Mouse (Mus musculus): Measurements from ENCODE around the gene Ccdc188.

Ccdc188 gene

GRCm38 (mm10) chr16:18203430-18204091 lies 14.1 kb upstream of the Ccdc188 start:
- DNase-seq, result no peak

- DNase-seq, result peak; percentile 70
Observed at GRCm38 (mm10) chr16:18210701-18211416, 6.8 kb upstream of the Ccdc188 start.

- DNase-seq, result peak; percentile 84
Observed at GRCm38 (mm10) chr16:18211417-18212171, 6.1 kb upstream of the Ccdc188 start.

- no peak for DNase-seq
Observed at GRCm38 (mm10) chr16:18213689-18214088, 4.0 kb upstream of the Ccdc188 start.

GRCm38 (mm10) chr16:18214858-18215257 lies 2.8 kb upstream of the Ccdc188 start:
- no peak for DNase-seq

GRCm38 (mm10) chr16:18218580-18218996 lies 909 bp downstream of the Ccdc188 start:
- no peak for DNase-seq

GRCm38 (mm10) chr16:18220001-18220400 lies 2.3 kb downstream of the Ccdc188 start:
- DNase-seq, result no peak

- DNase-seq, result no peak
Observed at GRCm38 (mm10) chr16:18220856-18221542, 3.3 kb downstream of the Ccdc188 start.

- no peak for DNase-seq
Observed at GRCm38 (mm10) chr16:18221543-18221898, 3.8 kb downstream of the Ccdc188 start.

- DNase-seq, result no peak
Observed at GRCm38 (mm10) chr16:18222188-18222587, 4.5 kb downstream of the Ccdc188 start.

GRCm38 (mm10) chr16:18227187-18227586 lies 9.5 kb downstream of the Ccdc188 start:
- no peak for DNase-seq

GRCm38 (mm10) chr16:18227897-18228422 lies 10.3 kb downstream of the Ccdc188 start:
- DNase-seq, result no peak

GRCm38 (mm10) chr16:18228856-18229255 lies 11.2 kb downstream of the Ccdc188 start:
- no peak for DNase-seq

- no peak for DNase-seq
Observed at GRCm38 (mm10) chr16:18229622-18230021, 11.9 kb downstream of the Ccdc188 start.

- DNase-seq, result no peak
Observed at GRCm38 (mm10) chr16:18230617-18231016, 12.9 kb downstream of the Ccdc188 start.

- DNase-seq, result no peak
Observed at GRCm38 (mm10) chr16:18231047-18231446, 13.4 kb downstream of the Ccdc188 start.

- no peak for DNase-seq
Observed at GRCm38 (mm10) chr16:18231451-18231850, 13.8 kb downstream of the Ccdc188 start.

GRCm38 (mm10) chr16:18233451-18233850 lies 15.8 kb downstream of the Ccdc188 start:
- DNase-seq, result no peak

GRCm38 (mm10) chr16:18233919-18234670 lies 16.4 kb downstream of the Ccdc188 start:
- DNase-seq, result no peak

- peak; percentile 35 for DNase-seq
Observed at GRCm38 (mm10) chr16:18234671-18235388, 17.2 kb downstream of the Ccdc188 start, which contains the start of gene Zdhhc8. Zdhhc8 (minus strand) TSS chr16:18235136.

GRCm38 (mm10) chr16:18235389-18236065 lies 17.8 kb downstream of the Ccdc188 start:
- peak; percentile 71 for DNase-seq
